Mouse (Mus musculus) G1E (cell line): ENCODE measurements around the gene Zfp354c.

ENCODE experiments used
- CTCF ChIP-seq: IDR thresholded peaks from 2 replicates; pipeline ENCODE4 v1.5.1; 2012; ENCODE audit warnings: low read depth, low read length, inconsistent platforms, mixed read lengths
- GATA1 ChIP-seq: IDR thresholded peaks from 2 replicates; pipeline ENCODE4 v1.6.1; 2012; ENCODE audit warnings: borderline replicate concordance, low read length, inconsistent platforms, mixed read lengths
- GATA2 ChIP-seq: IDR thresholded peaks from 2 replicates; pipeline ENCODE4 v1.6.1; 2012; ENCODE audit warnings: low read depth, low read length, inconsistent platforms, borderline replicate concordance
- POLR2AphosphoS5 ChIP-seq: IDR thresholded peaks from 2 replicates; pipeline ENCODE4 v1.6.1; 2012; ENCODE audit warnings: low read depth, low read length, inconsistent platforms; ENCODE audit not compliant: insufficient replicate concordance

GRCm38 (mm10) chr11:50850177-50850735 lies 22.7 kb upstream of the Zfp354c start, which contains the start of gene Grm6:
- TF ChIP-seq CTCF (no peak), POLR2AphosphoS5 (no peak), GATA2 (no peak), GATA1 (no peak)
